Mouse (Mus musculus) bone marrow, adult 2 months (tissue): ENCODE measurements around the gene Srd5a1.

Experiments
- CTCF ChIP-seq: fragments of 200-500 bp; IDR thresholded peaks from 2 replicates; pipeline ENCODE4 v1.5.1; 2011; ENCODE audit warnings: low read length, control low read depth; ENCODE audit not compliant: control insufficient read depth, insufficient read depth
- POLR2A ChIP-seq: fragments of 200-500 bp; IDR thresholded peaks from 2 replicates; pipeline ENCODE4 v1.6.1; 2011; ENCODE audit warnings: low read depth, mild to moderate bottlenecking, control low read depth, low read length, borderline replicate concordance; ENCODE audit not compliant: control insufficient read depth

- TF ChIP-seq POLR2A: no peak
- TF ChIP-seq CTCF: no peak
Measured at GRCm38 (mm10) chr13:69534334-69534653, 76.9 kb downstream of the Srd5a1 start, which contains the start of gene Tent4a.
